Mouse (Mus musculus): ENCODE data around the gene Zfp664.

- TF ChIP-seq CTCF (IDR thresholded peaks at IDR 0.05; ENCODE audit: extremely low read depth, insufficient read depth, low read length): peak; percentile 98
- TF ChIP-seq POLR2A (IDR thresholded peaks at IDR 0.05; ENCODE audit: extremely low read depth, insufficient read depth, low read length): no peak
Observed at GRCm38 (mm10) chr5:124908860-124909259, 46.4 kb downstream of the Zfp664 start.
